Mouse (Mus musculus): ENCODE data around the gene Krtap2-4.

- TF ChIP-seq CTCF (IDR thresholded peaks at IDR 0.05; ENCODE audit: low read depth) (no peak), EP300 (IDR thresholded peaks at IDR 0.05; ENCODE audit: low read depth) (no peak)
These were observed 48.2 kb upstream of the Krtap2-4 start for GRCm38 (mm10) chr11:99662802-99663201.

Data from heart, postnatal 0 days (tissue).